Mouse (Mus musculus) lung, adult 10 weeks (tissue): ENCODE measurements around the gene Pbdc1. TPM values are rescaled to one million over a fixed set of nuclear protein-coding genes. Genes with fewer than 3 reads are reported as not detected.

Source experiments
- polyA plus RNA-seq: library from polyadenylated mRNA; stranded (reverse); fragments of 350-450 nt; fragmentation: Illumina TruSeq; extraction: RNeasy Lipid Tissue Mini Kit (QIAGEN cat#74804); gene quantifications from one replicate; pipeline ENCODE4 v1.2.3, GENCODE M21; 2014; ENCODE audit warnings: low read depth, low replicate concordance; ENCODE audit not compliant: insufficient read depth

Gene Pbdc1
- polyA plus RNA-seq, result 15.1 TPM

GRCm38 (mm10) chrX:105079615-105080092, at the start of gene Pbdc1:
Pbdc1 (plus strand) TSS chrX:105079756.

GRCm38 (mm10) chrX:105120275-105121226, 41.0 kb downstream of the Pbdc1 start, which contains the start of gene Magee1:
Magee1 (plus strand) TSS chrX:105120378.

Other genes starting within 250 kb of the Pbdc1 start
- gene Magee2, start 222.5 kb upstream of the Pbdc1 start, polyA plus RNA-seq, result not detected
- gene Magee1, start 40.6 kb downstream of the Pbdc1 start, polyA plus RNA-seq, result 3.5 TPM